Mouse (Mus musculus): ENCODE measurements around the gene Dkk3.

DNA sequence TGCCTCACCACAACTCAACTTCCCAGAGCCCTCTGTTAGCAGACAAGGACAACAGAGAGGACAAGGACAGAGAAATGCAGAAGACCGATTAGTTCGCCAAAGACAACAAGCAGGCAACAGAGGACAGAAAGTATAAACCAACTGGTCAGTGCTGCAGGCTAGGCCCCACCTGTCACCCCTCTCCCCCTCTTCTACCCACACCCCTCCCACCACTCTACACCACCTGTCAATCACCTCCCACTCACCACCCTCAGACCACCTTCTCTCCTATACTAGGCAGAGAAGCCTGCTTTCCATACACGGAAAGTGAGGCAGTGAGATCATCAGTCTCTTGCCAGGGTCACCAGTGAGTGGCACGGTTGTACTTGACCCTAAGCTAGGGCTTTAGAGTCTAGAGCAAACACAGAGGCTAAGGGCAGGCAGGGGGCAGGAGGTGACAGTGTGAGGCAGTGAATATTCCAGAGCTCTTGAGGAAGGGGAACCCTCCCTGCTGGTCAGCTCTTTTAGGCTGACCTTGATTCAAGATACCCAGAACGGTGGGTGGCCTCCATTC lies 31.7 kb downstream of the Dkk3 start:
- no peak for TF ChIP-seq CTCF (IDR thresholded peaks at IDR 0.05; ENCODE audit: low read depth)
- no peak for TF ChIP-seq EP300 (IDR thresholded peaks at IDR 0.05; ENCODE audit: low read depth)
